Mouse (Mus musculus): Measurements from ENCODE around the gene Mical2. TPM values are rescaled to one million over a fixed set of nuclear protein-coding genes. Genes with fewer than 3 reads are reported as not detected.

The Mical2 gene
- polyA plus RNA-seq, 1 experiment from 2014 or later, result 5.3 TPM

DNA sequence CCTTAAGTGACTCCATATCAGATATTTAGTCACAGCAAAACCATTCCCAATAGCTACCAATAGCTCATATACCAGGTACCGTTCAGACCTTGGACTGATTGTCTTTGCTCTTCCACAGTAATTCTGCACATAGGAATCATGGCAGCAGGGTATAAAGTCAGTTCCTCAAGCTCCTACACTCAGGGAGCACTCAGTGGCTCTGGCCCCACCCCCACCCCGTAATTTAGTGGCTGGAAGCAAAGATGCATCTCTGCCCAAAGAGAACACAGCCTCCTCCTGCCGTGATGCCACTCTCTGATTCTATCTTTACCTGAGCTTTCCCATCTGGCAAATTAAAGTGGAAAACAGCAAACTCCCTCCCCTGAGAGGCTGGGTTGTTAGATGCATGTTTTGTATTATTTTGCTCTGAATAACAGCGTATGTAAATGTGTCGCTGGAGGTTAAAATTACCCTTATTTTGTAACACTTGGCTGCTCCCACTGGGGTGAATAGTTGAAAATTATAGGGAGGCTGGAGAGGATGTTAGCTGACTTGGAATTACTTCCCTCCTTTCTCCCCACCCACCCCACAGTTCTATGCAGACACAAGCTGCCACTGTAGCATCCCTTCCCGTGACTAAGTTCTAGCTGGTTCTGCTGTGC lies 164.1 kb downstream of the Mical2 start:
- Histone ChIP-seq H3K4me2 (ENCODE audit: low read depth, low read length) (peak overlapping the region; percentile 18; the same call in 1 of the 2 replicates), H3K4me1 (ENCODE audit: control insufficient read depth, insufficient read depth, low read length) (peaks cover 25% of the 10 kb centered on the region), H3K27ac (ENCODE audit: low read depth, low read length) (peak overlapping the region; percentile 65), H3K4me3 (ENCODE audit: low read depth, low read length) (no peak overlapping the region), H3K27me3 (ENCODE audit: control insufficient read depth, insufficient read depth, low read length) (no peaks in the 10 kb centered on the region), H3K9me3 (ENCODE audit: control insufficient read depth, low read length) (no peaks in the 10 kb centered on the region), H3K9ac (replicated peaks; ENCODE audit: low read depth, low read length) (0 out of 2 replicates have a peak overlapping the region, but pooled peaks have one; percentile 7), H3K36me3 (ENCODE audit: control insufficient read depth, insufficient read depth, low read length) (no peaks in the 10 kb centered on the region)
- 30% methylated on average over 6 of the region's 6 CpGs for WGBS
- peak; percentile 64 for ATAC-seq (ENCODE audit: low read depth)

DNA sequence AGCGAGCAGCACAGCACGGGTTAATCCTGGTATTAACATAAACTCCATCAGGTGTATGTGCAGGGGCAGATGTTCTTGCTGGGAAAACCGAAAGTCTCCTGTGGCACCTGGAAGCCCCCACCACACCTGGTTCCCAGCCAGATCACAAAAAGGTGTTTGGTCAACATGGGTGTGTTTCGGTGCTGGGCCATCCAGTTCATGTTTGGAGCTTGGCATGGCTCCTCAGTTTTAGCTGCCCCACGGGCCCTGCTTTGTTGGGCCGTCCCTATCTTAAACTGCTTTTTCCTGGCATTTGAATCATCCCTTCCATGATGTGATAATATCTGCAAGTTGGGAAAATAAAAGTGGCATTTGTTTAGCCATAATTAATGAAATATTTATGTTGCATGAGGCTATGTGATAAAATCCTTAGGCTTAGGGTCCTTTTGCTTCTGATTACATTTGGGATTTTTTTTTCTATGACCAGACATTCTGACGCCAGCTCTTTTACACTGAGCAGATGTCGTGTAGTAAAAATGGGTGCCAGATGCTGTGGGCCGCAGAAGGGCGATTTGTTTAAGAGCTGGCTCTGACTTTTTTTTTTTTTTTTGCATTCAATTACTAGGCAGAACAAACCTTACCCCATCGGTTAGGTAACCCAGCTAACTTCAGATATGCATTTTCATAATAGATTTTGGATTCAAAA lies 164.7 kb downstream of the Mical2 start:
- H3K9me3 ChIP-seq (ENCODE audit: control insufficient read depth, low read length), result no peaks in the 10 kb centered on the region
- WGBS, result 28% methylated on average over 11 of the region's 11 CpGs
- peak overlapping the region; percentile 18; the same call in 1 of the 2 replicates for H3K4me2 ChIP-seq (ENCODE audit: low read depth, low read length)
- no peaks in the 10 kb centered on the region for H3K36me3 ChIP-seq (ENCODE audit: control insufficient read depth, insufficient read depth, low read length)
- no peak overlapping the region for H3K4me3 ChIP-seq (ENCODE audit: low read depth, low read length)
- no peak overlapping the region for H3K9ac ChIP-seq (replicated peaks; ENCODE audit: low read depth, low read length)
- peak overlapping the region; percentile 78 for H3K27ac ChIP-seq (ENCODE audit: low read depth, low read length)
- peak; percentile 36 for ATAC-seq (ENCODE audit: low read depth)
- H3K4me1 ChIP-seq (ENCODE audit: control insufficient read depth, insufficient read depth, low read length), result peaks cover 25% of the 10 kb centered on the region
- no peaks in the 10 kb centered on the region for H3K27me3 ChIP-seq (ENCODE audit: control insufficient read depth, insufficient read depth, low read length)

DNA sequence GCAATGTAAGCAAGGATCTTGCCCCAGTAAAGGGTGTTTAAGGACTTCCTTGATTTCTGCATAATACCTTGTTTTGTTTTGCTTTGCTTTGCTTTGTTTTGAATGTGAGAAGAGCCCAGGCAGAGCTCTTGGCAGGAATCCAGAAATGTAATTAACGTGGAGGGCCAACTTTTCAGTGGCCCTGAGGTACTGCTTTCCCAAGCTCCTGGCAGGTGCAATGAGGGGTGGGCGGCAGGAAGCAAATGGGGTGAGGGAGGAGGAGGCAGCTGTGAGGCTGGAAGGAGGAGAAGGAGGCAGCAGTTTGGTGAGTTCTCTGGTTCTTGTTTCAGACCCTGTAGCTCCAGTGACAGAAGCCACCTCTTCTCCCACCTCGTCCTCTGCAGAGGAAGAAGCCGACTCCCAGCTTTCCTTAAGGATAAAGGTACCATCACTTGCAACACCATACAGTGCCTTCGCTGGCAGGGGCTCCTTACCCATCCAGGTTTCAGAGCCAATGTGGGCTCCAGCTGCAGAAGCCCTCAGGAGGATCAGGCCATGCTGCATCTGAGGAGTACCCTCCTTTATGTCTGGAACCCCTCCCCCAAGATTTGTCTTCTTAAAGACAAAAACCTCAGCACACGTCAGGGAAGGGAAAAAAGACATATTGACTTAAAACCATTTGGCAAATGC lies 165.4 kb downstream of the Mical2 start:
- WGBS, result 21% methylated on average over 6 of the region's 6 CpGs
- ATAC-seq (ENCODE audit: low read depth), result peak; percentile 63

DNA sequence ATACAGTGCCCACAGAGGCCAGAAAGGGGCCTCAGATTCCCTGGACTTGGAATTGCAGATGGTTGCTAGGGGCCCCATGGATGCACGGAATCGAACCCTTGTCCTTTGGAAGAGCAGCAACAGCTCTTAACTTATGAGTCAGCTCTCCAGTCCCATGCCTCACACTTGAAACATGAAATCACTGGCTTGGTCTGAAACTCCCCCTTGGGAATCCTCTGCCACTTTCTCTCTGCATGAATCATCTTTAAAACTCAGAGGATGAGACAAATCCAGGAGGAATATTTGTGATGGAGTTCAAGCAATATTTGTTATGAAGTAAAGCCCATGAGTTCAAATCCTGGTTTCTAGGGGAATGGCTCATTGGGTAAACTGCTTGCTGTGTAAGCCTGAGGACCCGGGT lies 172.1 kb downstream of the Mical2 start:
- H3K27me3 ChIP-seq (ENCODE audit: control insufficient read depth, insufficient read depth, low read length), result no peaks in the 10 kb centered on the region
- no peak for ATAC-seq (ENCODE audit: low read depth)
- no peak overlapping the region for H3K9ac ChIP-seq (replicated peaks; ENCODE audit: low read depth, low read length)
- no peak overlapping the region for H3K4me2 ChIP-seq (ENCODE audit: low read depth, low read length)
- H3K36me3 ChIP-seq (ENCODE audit: control insufficient read depth, insufficient read depth, low read length), result no peaks in the 10 kb centered on the region
- WGBS, result 96% methylated on average over 3 of the region's 3 CpGs
- no peak overlapping the region for H3K27ac ChIP-seq (ENCODE audit: low read depth, low read length)
- no peaks in the 10 kb centered on the region for H3K9me3 ChIP-seq (ENCODE audit: control insufficient read depth, low read length)
- H3K4me3 ChIP-seq (ENCODE audit: low read depth, low read length), result no peak overlapping the region
- no peaks in the 10 kb centered on the region for H3K4me1 ChIP-seq (ENCODE audit: control insufficient read depth, insufficient read depth, low read length)

More for the DNA sequence above, 165.4 kb downstream of the Mical2 start:
- no peaks in the 10 kb centered on the region for H3K9me3 ChIP-seq (ENCODE audit: control insufficient read depth, low read length)
- H3K4me2 ChIP-seq (ENCODE audit: low read depth, low read length), result no peak overlapping the region
- H3K9ac ChIP-seq (replicated peaks; ENCODE audit: low read depth, low read length), result no peak overlapping the region; the same call in 1 of the 2 replicates
- H3K27me3 ChIP-seq (ENCODE audit: control insufficient read depth, insufficient read depth, low read length), result no peaks in the 10 kb centered on the region
- no peak overlapping the region for H3K4me3 ChIP-seq (ENCODE audit: low read depth, low read length)
- H3K27ac ChIP-seq (ENCODE audit: low read depth, low read length), result peak overlapping the region; percentile 78
- peaks cover 25% of the 10 kb centered on the region for H3K4me1 ChIP-seq (ENCODE audit: control insufficient read depth, insufficient read depth, low read length)
- no peaks in the 10 kb centered on the region for H3K36me3 ChIP-seq (ENCODE audit: control insufficient read depth, insufficient read depth, low read length)

DNA sequence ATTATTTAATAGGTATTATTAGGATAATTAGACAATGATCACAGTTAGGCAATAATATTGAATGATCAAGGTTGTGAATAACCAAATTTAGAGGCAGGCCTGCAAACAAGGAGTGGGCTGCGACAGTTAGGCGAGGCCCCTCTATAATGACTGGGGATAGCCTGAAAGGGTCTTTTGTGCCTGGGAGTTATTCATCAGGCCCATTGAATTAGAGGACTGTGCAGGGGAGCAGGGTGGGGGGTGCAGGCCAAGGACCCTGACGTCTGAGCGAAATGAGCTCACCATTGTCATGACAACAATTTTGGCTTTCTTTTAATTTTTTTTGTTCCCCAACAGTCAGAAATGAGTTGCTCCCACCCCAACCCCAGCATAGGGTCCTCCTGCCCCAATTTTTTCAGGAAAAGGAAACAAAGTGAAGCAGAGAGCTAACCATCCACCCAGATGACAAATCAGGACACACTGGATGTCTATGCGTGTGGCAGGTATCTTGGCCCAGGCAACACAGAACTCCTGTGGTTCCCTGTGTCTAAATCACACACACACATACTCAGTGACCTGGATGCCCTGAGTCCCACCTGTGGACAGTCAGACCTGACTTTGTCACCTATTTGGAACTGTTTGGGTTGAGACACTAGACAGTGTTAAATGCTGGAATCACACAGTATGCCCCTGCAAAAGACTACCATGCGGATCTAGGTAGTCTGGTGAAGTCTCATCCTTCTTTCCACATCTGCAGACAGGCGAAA lies 173.9 kb downstream of the Mical2 start:
- Histone ChIP-seq H3K4me3 (ENCODE audit: low read depth, low read length) (no peak overlapping the region), H3K27me3 (ENCODE audit: control insufficient read depth, insufficient read depth, low read length) (no peaks in the 10 kb centered on the region), H3K4me2 (ENCODE audit: low read depth, low read length) (no peak overlapping the region), H3K27ac (ENCODE audit: low read depth, low read length) (no peak overlapping the region), H3K4me1 (ENCODE audit: control insufficient read depth, insufficient read depth, low read length) (no peaks in the 10 kb centered on the region), H3K36me3 (ENCODE audit: control insufficient read depth, insufficient read depth, low read length) (no peaks in the 10 kb centered on the region), H3K9ac (replicated peaks; ENCODE audit: low read depth, low read length) (no peak overlapping the region), H3K9me3 (ENCODE audit: control insufficient read depth, low read length) (no peaks in the 10 kb centered on the region)
- ATAC-seq (ENCODE audit: low read depth), result peak; percentile 56; the same call in 1 of the 2 replicates
- WGBS, result 27% methylated on average over 7 of the region's 7 CpGs

DNA sequence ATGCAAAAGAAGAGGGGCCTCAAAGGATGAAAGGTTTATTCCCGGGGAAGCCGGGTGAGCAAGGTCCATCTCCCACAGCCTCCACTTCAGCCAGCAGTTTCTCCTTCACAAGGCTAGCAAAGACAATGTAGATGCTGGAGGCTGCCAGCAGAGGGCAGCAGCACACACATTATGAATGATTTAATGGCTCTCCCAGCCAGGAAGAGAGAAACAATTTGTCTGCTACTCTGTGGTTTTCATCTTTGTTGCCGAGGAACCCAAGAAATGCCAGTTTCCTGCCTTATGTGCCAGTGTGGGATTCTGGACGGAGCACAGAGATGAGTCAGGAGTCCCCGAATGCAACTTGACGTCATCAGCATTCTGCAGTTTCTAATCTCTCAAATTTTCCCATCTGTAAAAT lies 174.5 kb downstream of the Mical2 start:
- ATAC-seq (ENCODE audit: low read depth), result no peak; the same call in 1 of the 2 replicates

DNA sequence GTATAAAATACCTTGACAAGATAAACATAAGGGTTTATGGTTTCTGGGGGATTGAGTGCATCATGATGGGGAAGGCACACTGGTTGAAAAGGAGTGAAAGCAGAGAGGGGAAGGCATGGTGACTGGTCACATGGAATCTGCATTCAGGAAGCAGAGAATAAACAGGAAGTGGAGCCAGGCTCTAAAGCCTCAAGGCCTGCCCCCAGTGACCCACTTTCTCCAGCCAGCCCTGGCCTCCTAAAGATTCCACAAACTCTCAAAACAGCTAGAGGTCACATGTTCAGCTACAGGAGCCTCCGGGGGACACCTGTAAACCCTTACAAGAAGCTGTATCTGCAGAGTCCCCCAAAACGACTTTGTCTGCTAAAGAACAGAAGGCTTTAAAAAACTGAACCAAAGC lies 179.4 kb downstream of the Mical2 start:
- 67% methylated on average over 2 of the region's 2 CpGs for WGBS
- no peaks in the 10 kb centered on the region for H3K36me3 ChIP-seq (ENCODE audit: control insufficient read depth, insufficient read depth, low read length)
- no peak overlapping the region for H3K9ac ChIP-seq (replicated peaks; ENCODE audit: low read depth, low read length)
- no peak overlapping the region for H3K27ac ChIP-seq (ENCODE audit: low read depth, low read length)
- no peaks in the 10 kb centered on the region for H3K27me3 ChIP-seq (ENCODE audit: control insufficient read depth, insufficient read depth, low read length)
- no peak for ATAC-seq (ENCODE audit: low read depth)
- no peak overlapping the region for H3K4me2 ChIP-seq (ENCODE audit: low read depth, low read length)
- H3K4me1 ChIP-seq (ENCODE audit: control insufficient read depth, insufficient read depth, low read length), result no peaks in the 10 kb centered on the region
- no peak overlapping the region for H3K4me3 ChIP-seq (ENCODE audit: low read depth, low read length)
- H3K9me3 ChIP-seq (ENCODE audit: control insufficient read depth, low read length), result no peaks in the 10 kb centered on the region

More for the DNA sequence above, 174.5 kb downstream of the Mical2 start:
- Histone ChIP-seq H3K9me3 (ENCODE audit: control insufficient read depth, low read length) (no peaks in the 10 kb centered on the region), H3K36me3 (ENCODE audit: control insufficient read depth, insufficient read depth, low read length) (no peaks in the 10 kb centered on the region), H3K9ac (replicated peaks; ENCODE audit: low read depth, low read length) (no peak overlapping the region), H3K4me2 (ENCODE audit: low read depth, low read length) (no peak overlapping the region), H3K4me1 (ENCODE audit: control insufficient read depth, insufficient read depth, low read length) (no peaks in the 10 kb centered on the region), H3K27me3 (ENCODE audit: control insufficient read depth, insufficient read depth, low read length) (no peaks in the 10 kb centered on the region), H3K4me3 (ENCODE audit: low read depth, low read length) (no peak overlapping the region), H3K27ac (ENCODE audit: low read depth, low read length) (no peak overlapping the region)
- 48% methylated on average over 6 of the region's 6 CpGs for WGBS

DNA sequence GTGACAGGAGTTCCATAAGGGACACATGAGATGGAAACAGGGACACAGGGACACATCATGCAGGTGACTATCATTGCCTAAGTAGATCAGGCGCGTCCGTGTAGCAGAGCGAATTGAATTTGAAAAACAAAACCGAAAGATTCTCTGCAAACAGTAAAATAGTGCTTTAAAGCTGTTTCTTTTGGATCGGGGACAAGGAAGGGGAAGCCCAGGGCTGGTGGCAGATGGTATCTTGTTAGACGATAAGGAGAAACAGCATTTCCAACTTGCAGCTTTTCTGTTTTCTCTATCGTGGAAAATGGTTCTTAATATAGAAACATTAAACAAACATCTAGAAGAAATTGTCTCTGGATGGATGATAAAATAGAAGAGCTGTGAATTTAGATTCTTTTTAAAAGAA lies 179.9 kb downstream of the Mical2 start:
- ATAC-seq (ENCODE audit: low read depth), result no peak
- Histone ChIP-seq H3K4me3 (ENCODE audit: low read depth, low read length) (no peak overlapping the region), H3K27me3 (ENCODE audit: control insufficient read depth, insufficient read depth, low read length) (no peaks in the 10 kb centered on the region), H3K36me3 (ENCODE audit: control insufficient read depth, insufficient read depth, low read length) (no peaks in the 10 kb centered on the region), H3K4me2 (ENCODE audit: low read depth, low read length) (no peak overlapping the region), H3K4me1 (ENCODE audit: control insufficient read depth, insufficient read depth, low read length) (no peaks in the 10 kb centered on the region), H3K9ac (replicated peaks; ENCODE audit: low read depth, low read length) (no peak overlapping the region), H3K27ac (ENCODE audit: low read depth, low read length) (no peak overlapping the region), H3K9me3 (ENCODE audit: control insufficient read depth, low read length) (no peaks in the 10 kb centered on the region)
- 79% methylated on average over 8 of the region's 8 CpGs for WGBS
